8 mouse cellular contexts compared by ENCODE assay signal in genomic region chr11:33148338-33149087, GRCm38 (mm10). TPM values are rescaled to one million over a fixed set of nuclear protein-coding genes. Genes with fewer than 3 reads are reported as not detected.
DNase-seq lines count a peak whose midpoint lies in the region; ATAC-seq and TF ChIP-seq lines count a peak whose summit lies in the region.

No protein-coding gene starts in this region.

- H3K27me3 ChIP-seq in MEL (ENCODE audit: control insufficient read depth in 1 of 2, insufficient read depth in 2 of 2, low read length in 2 of 2) = no peaks in the 10 kb centered on the region
- 0 out of 2 replicates have a peak, but pooled peaks cover 12% of the 10 kb centered on the region for H3K27me3 ChIP-seq in forebrain, embryonic 14.5 days (replicated peaks; ENCODE audit: control insufficient read depth, insufficient read depth, low read length)
- peaks cover 47% of the 10 kb centered on the region for H3K27me3 ChIP-seq in liver, postnatal 0 days (ENCODE audit: insufficient read depth, low read length)
- H3K27me3 ChIP-seq in thymus, adult 2 months (ENCODE audit: control insufficient read depth, insufficient read depth, low read length) = peaks cover 10% of the 10 kb centered on the region; the same call in 1 of the 2 replicates

- no peaks in the 10 kb centered on the region for H3K4me1 ChIP-seq in MEL (ENCODE audit: control insufficient read depth in 1 of 2, insufficient read depth in 2 of 2, low read length in 2 of 2)
- H3K4me1 ChIP-seq in forebrain, embryonic 14.5 days (ENCODE audit: control insufficient read depth, insufficient read depth, low read length) = peaks cover 16% of the 10 kb centered on the region
- H3K4me1 ChIP-seq in liver, postnatal 0 days (ENCODE audit: insufficient read depth) = peaks cover 16% of the 10 kb centered on the region
- peaks cover 15% of the 10 kb centered on the region for H3K4me1 ChIP-seq in thymus, adult 2 months (replicated peaks; ENCODE audit: control insufficient read depth, insufficient read depth, low read length)

- no peak overlapping the region for H3K27ac ChIP-seq in MEL (ENCODE audit: control insufficient read depth, low read depth, low read length)
- no peak overlapping the region for H3K27ac ChIP-seq in forebrain, embryonic 14.5 days (ENCODE audit: low read depth, low read length)
- no peak overlapping the region for H3K27ac ChIP-seq in liver, postnatal 0 days (ENCODE audit: low read depth)
- no peak overlapping the region for H3K27ac ChIP-seq in thymus, adult 2 months (ENCODE audit: control insufficient read depth, insufficient read depth, low read length)

- 7% methylated on average over 23 of the region's 23 CpGs for WGBS in forebrain, embryonic 14.5 days
- WGBS in liver, postnatal 0 days (ENCODE audit: insufficient replicate concordance) = 6% methylated on average over 23 of the region's 23 CpGs
- WGBS in thymus, adult 2 months = 21% methylated on average over 23 of the region's 23 CpGs

- peak in 1 of 2 experiments; percentile 59; a peak in 1 of 4 replicates for TF ChIP-seq POLR2A in MEL (IDR thresholded peaks at IDR 0.05; ENCODE audit: control insufficient read depth in 1 of 2, insufficient read depth in 1 of 2, low read depth in 1 of 2, low read length in 2 of 2, poor library complexity in 1 of 2)
- TF ChIP-seq POLR2A in thymus, adult 2 months (IDR thresholded peaks at IDR 0.05; ENCODE audit: control insufficient read depth, extremely low read depth, insufficient read depth, low read length, poor library complexity) = no peak

- H3K4me3 ChIP-seq in MEL (ENCODE audit: control insufficient read depth in 1 of 2, insufficient read depth in 1 of 2, low read depth in 2 of 2, low read length in 2 of 2) = no peak overlapping the region
- H3K4me3 ChIP-seq in forebrain, embryonic 14.5 days (ENCODE audit: low read depth, low read length) = peak overlapping the region; percentile 62
- H3K4me3 ChIP-seq in liver, postnatal 0 days (ENCODE audit: low read depth, low read length) = peak overlapping the region; percentile 44
- peak overlapping the region; percentile 22 for H3K4me3 ChIP-seq in thymus, adult 2 months (ENCODE audit: control insufficient read depth, insufficient read depth, low read length)

- intact Hi-C loops in heart, postnatal 14 days (cut with DNase I) = loop anchor here (2.0 to 5.0 kb wide), 5 partner anchors 51 to 521 kb away; no protein-coding TSS in a partner anchor

- H3K9ac ChIP-seq in MEL (ENCODE audit: control insufficient read depth, low read depth, low read length, poor library complexity, severe bottlenecking) = no peak overlapping the region
- H3K9ac ChIP-seq in forebrain, embryonic 14.5 days (ENCODE audit: low read length) = peak overlapping the region; percentile 73
- no peak overlapping the region for H3K9ac ChIP-seq in liver, postnatal 0 days (replicated peaks)

- peaks cover 12 to 17% of the 10 kb centered on the region in 2 experiments for H3K36me3 ChIP-seq in MEL (ENCODE audit: control insufficient read depth in 1 of 2, insufficient read depth in 2 of 2, low read length in 2 of 2)
- H3K36me3 ChIP-seq in forebrain, embryonic 14.5 days (ENCODE audit: control insufficient read depth, insufficient read depth, low read length) = peaks cover 38% of the 10 kb centered on the region
- H3K36me3 ChIP-seq in liver, postnatal 0 days (replicated peaks; ENCODE audit: insufficient read depth, low read length) = peaks cover 24% of the 10 kb centered on the region
- peaks cover 30% of the 10 kb centered on the region for H3K36me3 ChIP-seq in thymus, adult 2 months (ENCODE audit: control insufficient read depth, insufficient read depth, low read length)

- peak overlapping the region; percentile 89 for H3K4me2 ChIP-seq in forebrain, embryonic 14.5 days (ENCODE audit: low read length)
- H3K4me2 ChIP-seq in liver, postnatal 0 days (ENCODE audit: low read depth, low read length) = peak overlapping the region; percentile 73

- peak; percentile 82 for ATAC-seq in cerebellum, adult (ENCODE audit: insufficient number of reproducible peaks, low FRiP score, low TSS enrichment)
- ATAC-seq in forebrain, embryonic 14.5 days = peak; percentile 60
- ATAC-seq in liver, postnatal 0 days = peak; percentile 81
- peak; percentile 74; the same call in 1 of the 2 replicates for ATAC-seq in neutrophil, adult 5-6 weeks (ENCODE audit: extremely low read depth, insufficient number of reproducible peaks, low FRiP score, poor library complexity, severe bottlenecking)

- TF ChIP-seq EP300 in MEL (IDR thresholded peaks at IDR 0.05; ENCODE audit: low read depth in 1 of 2, low read length in 2 of 2) = peak in 1 of 2 experiments; percentile 14; a peak in 1 of 4 replicates
- TF ChIP-seq EP300 in liver, postnatal 0 days (IDR thresholded peaks at IDR 0.05; ENCODE audit: low read depth) = no peak

- TF ChIP-seq RAD21 in MEL (IDR thresholded peaks at IDR 0.05; ENCODE audit: low read depth, low read length) = no peak

- peak; percentile 72 for DNase-seq in MEL (ENCODE audit: low read depth, low spot score)
- peak; percentile 93 for DNase-seq in forebrain, embryonic 14.5 days (ENCODE audit: low spot score)
- DNase-seq in heart, postnatal 14 days = peak; percentile 77 to 83
- peak; percentile 84 to 88 for DNase-seq in kidney, postnatal 4 days
- peak; percentile 74 for DNase-seq in liver, postnatal 0 days
- DNase-seq in thymus, adult 2 months = peak; percentile 63

- no peak for TF ChIP-seq CTCF in MEL (IDR thresholded peaks at IDR 0.05 in 2 of 3, conservative IDR thresholded peaks at IDR 0.05 in 1 of 3; ENCODE audit: control insufficient read depth in 1 of 3, insufficient read depth in 1 of 3, low read depth in 2 of 3, low read length in 3 of 3, poor library complexity in 1 of 3, severe bottlenecking in 1 of 3)
- TF ChIP-seq CTCF in liver, postnatal 0 days (IDR thresholded peaks at IDR 0.05; ENCODE audit: low read depth) = peak; percentile 81
- TF ChIP-seq CTCF in thymus, adult 2 months (IDR thresholded peaks at IDR 0.05; ENCODE audit: borderline replicate concordance, control insufficient read depth, extremely low read depth, insufficient read depth, low read length, poor library complexity) = peak; percentile 63; the same call in 1 of the 2 replicates

- no peaks in the 10 kb centered on the region for H3K79me2 ChIP-seq in MEL (ENCODE audit: control insufficient read depth, insufficient read depth, low read length, poor library complexity)

- no peaks in the 10 kb centered on the region for H3K9me3 ChIP-seq in MEL (replicated peaks; ENCODE audit: insufficient read depth, low read length)
- H3K9me3 ChIP-seq in forebrain, embryonic 14.5 days (replicated peaks; ENCODE audit: control insufficient read depth, low read length) = no peaks in the 10 kb centered on the region
- no peaks in the 10 kb centered on the region for H3K9me3 ChIP-seq in liver, postnatal 0 days (ENCODE audit: low read length)

TF ChIP-seq in MEL, 35 proteins besides CTCF, POLR2A, EP300 and RAD21 (continues in another document):
- TF ChIP-seq GABPA (IDR thresholded peaks at IDR 0.05; ENCODE audit: low read depth, low read length) = no peak
- TF ChIP-seq SIN3A (IDR thresholded peaks at IDR 0.05; ENCODE audit: low read length) = no peak
- no peak for TF ChIP-seq USF2 (IDR thresholded peaks at IDR 0.05; ENCODE audit: borderline replicate concordance in 1 of 2, insufficient read depth in 1 of 2, low read depth in 1 of 2, low read length in 2 of 2)
- no peak for TF ChIP-seq MEF2A (IDR thresholded peaks at IDR 0.05; ENCODE audit: extremely low read depth, insufficient replicate concordance, low read depth, low read length, poor library complexity, severe bottlenecking)
- TF ChIP-seq RCOR1 (IDR thresholded peaks at IDR 0.05; ENCODE audit: low read depth, low read length) = no peak
- TF ChIP-seq ELF1 (IDR thresholded peaks at IDR 0.05; ENCODE audit: low read depth, low read length) = no peak
- TF ChIP-seq TBP (IDR thresholded peaks at IDR 0.05; ENCODE audit: low read depth, low read length) = 0 out of 2 replicates have a peak, but pooled peaks have one; percentile 36
- no peak for TF ChIP-seq MYC (IDR thresholded peaks at IDR 0.05; ENCODE audit: low read depth, low read length)
- peak; percentile 63; the same call in 1 of the 2 replicates for TF ChIP-seq MYB (IDR thresholded peaks at IDR 0.05; ENCODE audit: low read depth, low read length)
- peak; percentile 96 for TF ChIP-seq POLR2AphosphoS2 (IDR thresholded peaks at IDR 0.05; ENCODE audit: low read length)
- TF ChIP-seq SMC3 (IDR thresholded peaks at IDR 0.05; ENCODE audit: low read depth, low read length) = peak; percentile 8; the same call in 1 of the 2 replicates
- TF ChIP-seq MAZ (IDR thresholded peaks at IDR 0.05; ENCODE audit: low read depth, low read length) = peak; percentile 31; the same call in 1 of the 2 replicates

RNA-seq across cellular contexts. Expression of gene Fgf18, which starts 1.3 kb away (rescaled TPM):
- total RNA-seq in MEL (2012; rRNA removed) = 0.15 and 0.16 TPM in 2 replicates
- under 1 TPM in 1 of 2 experiments, not detected in 1; 0.40 TPM for polyA plus RNA-seq in MEL (2012; ENCODE audit: insufficient read depth in 1 of 2, insufficient read length in 2 of 2, low read depth in 1 of 2, low replicate concordance in 2 of 2, missing spikeins in 1 of 2)
- polyA plus RNA-seq in forebrain, embryonic 14.5 days (2014; fragmentation: Nextera tagmentation; extraction: Ambion mirVana) = 3.9 and 4.8 TPM in 2 replicates
- total RNA-seq in heart, postnatal 14 days (2021) = 1 to 10 TPM; 4.1 to 4.9 TPM
- 0.11 and 0.13 TPM in 2 replicates for polyA plus RNA-seq in liver, postnatal 0 days (2015; fragmentation: Nextera tagmentation; extraction: Ambion mirVana)
- total RNA-seq in neutrophil, adult 5-6 weeks (2017) = not detected in 2 replicates
- 0.15 and 0.23 TPM in 2 replicates for polyA plus RNA-seq in thymus, adult 2 months (2012; rRNA removed)

RNA-seq across cellular contexts. Expression of gene Npm1, which starts 14.5 kb away (rescaled TPM):
- total RNA-seq in MEL (2012; rRNA removed) = 4,033 and 4,319 TPM in 2 replicates
- 1,000 to 10,000 TPM in 1 of 2 experiments, 100 to 1,000 TPM in 1; 839 to 3,244 TPM for polyA plus RNA-seq in MEL (2012; ENCODE audit: insufficient read depth in 1 of 2, insufficient read length in 2 of 2, low read depth in 1 of 2, low replicate concordance in 2 of 2, missing spikeins in 1 of 2)
- polyA plus RNA-seq in forebrain, embryonic 14.5 days (2014; fragmentation: Nextera tagmentation; extraction: Ambion mirVana) = 506 and 646 TPM in 2 replicates
- 100 to 1,000 TPM; 136 to 152 TPM for total RNA-seq in heart, postnatal 14 days (2021)
- 321 TPM in 2 replicates for polyA plus RNA-seq in liver, postnatal 0 days (2015; fragmentation: Nextera tagmentation; extraction: Ambion mirVana)
- 597 and 613 TPM in 2 replicates for total RNA-seq in neutrophil, adult 5-6 weeks (2017)
- 166 and 186 TPM in 2 replicates for polyA plus RNA-seq in thymus, adult 2 months (2012; rRNA removed)

RNA-seq across cellular contexts. Expression of gene Tlx3, which starts 54.9 kb away (rescaled TPM):
- total RNA-seq in MEL (2012; rRNA removed) = not detected in 2 replicates
- polyA plus RNA-seq in MEL (2012; ENCODE audit: insufficient read depth in 1 of 2, insufficient read length in 2 of 2, low read depth in 1 of 2, low replicate concordance in 2 of 2, missing spikeins in 1 of 2) = not detected
- not detected in 2 replicates for polyA plus RNA-seq in forebrain, embryonic 14.5 days (2014; fragmentation: Nextera tagmentation; extraction: Ambion mirVana)
- total RNA-seq in heart, postnatal 14 days (2021) = not detected
- polyA plus RNA-seq in liver, postnatal 0 days (2015; fragmentation: Nextera tagmentation; extraction: Ambion mirVana) = not detected in 2 replicates
- total RNA-seq in neutrophil, adult 5-6 weeks (2017) = not detected in 2 replicates
- polyA plus RNA-seq in thymus, adult 2 months (2012; rRNA removed) = 0.08 TPM in 2 replicates

Comparison
In these comparisons a context has a peak if more than half of its experiments do, and no peak if none do; other contexts are left out.
1. H3K4me3 ChIP-seq: peak in forebrain, embryonic 14.5 days (single experiment), liver, postnatal 0 days (single experiment) and thymus, adult 2 months (single experiment); none in MEL (0 of 2).
2. CTCF ChIP-seq: peak in liver, postnatal 0 days (single experiment) and thymus, adult 2 months (single experiment); none in MEL (0 of 3).
3. Peak in every context shown above with its lines, with median percentiles within 50 percentile points of each other: DNase-seq and ATAC-seq.